Mouse (Mus musculus) kidney, embryonic 14.5 days (tissue): ENCODE results near the gene Timm8a2. TPM values are rescaled to one million over a fixed set of nuclear protein-coding genes. Genes with fewer than 3 reads are reported as not detected.

ENCODE experiments used
- polyA plus RNA-seq: library from polyadenylated mRNA; unstranded; fragments of >200 nt; fragmentation: Nextera tagmentation; extraction: Ambion mirVana; gene quantifications from 2 replicates; pipeline ENCODE4 v1.2.1, GENCODE M21; 2014

Timm8a2 gene
- polyA plus RNA-seq, 1 experiment from 2014 or later = not detected

Other genes starting within 250 kb of the Timm8a2 start
- 8.3 and 14.3 TPM in 2 replicates for gene Dock9, start 236.8 kb upstream of the Timm8a2 start, polyA plus RNA-seq
- gene Ubac2, start 156.1 kb upstream of the Timm8a2 start, polyA plus RNA-seq = 49.4 and 78.2 TPM in 2 replicates
- 0.17 and 0.42 TPM in 2 replicates for gene Gpr18, start 118.9 kb upstream of the Timm8a2 start, polyA plus RNA-seq
- gene Gpr183, start 69.5 kb upstream of the Timm8a2 start, polyA plus RNA-seq = 3.9 and 4.0 TPM in 2 replicates
- gene Tm9sf2, start 72.4 kb downstream of the Timm8a2 start, polyA plus RNA-seq = 99.0 and 173 TPM in 2 replicates
- 29.0 and 30.3 TPM in 2 replicates for gene Clybl, start 147.0 kb downstream of the Timm8a2 start, polyA plus RNA-seq